Mouse (Mus musculus): ENCODE results near the gene Mucl2. TPM values are rescaled to one million over a fixed set of nuclear protein-coding genes. Genes with fewer than 3 reads are reported as not detected.
"Not testable (repeated sequence)": the region's sequence is repeated elsewhere in the genome, so short reads cannot be mapped to it uniquely, and the experiment has no call there.

Mucl2 gene
- not detected for total RNA-seq (2021)

- DNase-seq (ENCODE audit: low spot score) = no peak
- intact Hi-C loops (cut with DNase I) = loop anchor here (5.0 kb wide), 1 partner anchor 147 kb away; no protein-coding TSS in a partner anchor
Observed at GRCm38 (mm10) chr15:103899212-103899611, at the start of gene Mucl2. Gene Mucl2, minus strand, starts transcription at chr15:103899312.

GRCm38 (mm10) chr15:103913061-103913460, 13.9 kb upstream of the Mucl2 start:
- intact Hi-C loops (cut with DNase I); DNase-seq (ENCODE audit: low spot score): not testable (repeated sequence)

Small RNA genes lying within 50 kb of the gene (microRNA-seq; reads per million reads assigned to microRNA genes)
- not detected for gene Gm22852

Other genes with a start within 250 kb of the Mucl2 start
- under 1 TPM in 1 of 2 experiments, not detected in 1; 0.47 TPM for gene Mucl1, start 143.8 kb downstream of the Mucl2 start, total RNA-seq (2021)

Measured in heart, postnatal 25 days (tissue).